Mouse (Mus musculus): Measurements from ENCODE around the gene Stmn1. TPM values are rescaled to one million over a fixed set of nuclear protein-coding genes. Genes with fewer than 3 reads are reported as not detected.
A peak's percentile ranks its signal among the peaks of the same experiment; 100 is the strongest.

Stmn1 gene
- total RNA-seq, 2 experiments from 2014 or later: 152 to 171 TPM

DNA sequence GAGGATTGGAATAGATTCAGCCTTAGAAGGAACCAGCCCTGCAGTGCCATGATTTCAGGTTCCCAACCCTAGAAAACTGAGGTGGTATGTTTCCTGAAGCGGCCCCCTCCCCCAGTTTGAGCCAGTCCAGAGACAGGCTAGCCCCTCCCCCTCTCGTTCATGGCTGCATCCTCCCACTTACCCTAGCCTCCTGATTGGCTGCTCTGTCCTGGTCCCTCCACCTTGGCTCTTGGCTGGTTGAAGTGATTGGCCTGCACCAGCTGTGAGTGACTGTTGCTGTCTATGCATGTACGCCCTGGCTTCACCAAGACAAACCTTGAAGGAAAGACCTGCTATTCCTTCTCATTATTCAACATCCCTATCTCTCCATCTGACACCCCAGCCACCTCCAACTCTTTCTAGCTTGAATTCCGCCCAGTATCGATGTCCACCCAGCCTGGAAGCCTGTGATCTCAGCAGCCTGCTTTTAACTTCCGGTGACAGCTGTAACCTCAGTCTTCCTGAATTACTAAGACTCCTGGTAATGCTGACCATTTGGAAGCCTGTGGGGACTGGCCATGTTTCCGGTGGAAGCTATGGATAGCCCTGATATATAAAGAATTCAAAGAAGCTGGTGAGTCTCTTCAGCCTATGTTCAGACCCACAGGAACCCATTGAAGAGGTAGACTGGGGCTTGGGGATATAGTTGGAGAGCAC is 10.8 kb upstream of the Stmn1 start:
- no peak for DNase-seq (ENCODE audit: low spot score in 2 of 2)

- DNase-seq (ENCODE audit: low spot score in 2 of 2): no peak
These were observed 9.3 kb upstream of the Stmn1 start for GRCm38 (mm10) chr4:134458856-134459255.

DNA sequence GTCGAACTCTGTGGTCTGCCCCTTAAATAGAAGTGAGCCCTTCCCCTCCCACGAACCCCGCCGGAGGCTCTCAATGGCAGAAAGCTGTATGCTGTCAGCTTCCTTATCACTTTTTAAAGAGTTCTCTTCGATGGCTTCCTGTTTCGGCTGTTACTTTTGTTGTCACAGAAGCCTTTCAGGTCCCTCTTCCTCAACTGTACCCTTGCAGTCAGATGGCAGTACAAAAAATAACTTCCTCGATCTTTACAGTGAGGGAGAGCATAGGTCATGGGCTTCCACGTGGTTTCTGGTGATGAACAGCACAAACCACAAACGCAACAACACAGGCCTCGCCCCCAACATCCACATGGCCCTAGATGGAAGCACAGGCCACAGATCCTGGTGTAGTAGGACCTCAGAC is 7.8 kb upstream of the Stmn1 start:
- DNase-seq (ENCODE audit: low spot score in 2 of 2): no peak

DNA sequence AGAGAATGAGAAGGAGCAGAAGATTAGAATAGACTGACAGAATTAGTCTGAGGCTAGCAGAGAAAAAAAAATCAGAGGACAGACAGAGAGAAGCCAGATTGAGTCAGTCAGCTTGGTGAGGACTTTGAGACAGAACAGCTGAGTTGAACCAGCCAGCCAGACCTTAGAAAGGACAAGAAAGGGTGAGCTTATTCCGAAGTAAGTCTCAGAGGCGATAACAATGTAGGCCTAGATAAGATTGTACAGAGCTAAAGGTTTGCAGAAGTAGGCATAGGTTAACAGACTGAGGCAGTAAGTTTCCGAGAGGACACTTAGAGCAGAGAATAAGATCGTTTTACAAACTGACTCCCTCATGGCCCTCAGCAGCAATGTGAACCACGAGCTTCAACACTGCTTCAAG is 6.9 kb upstream of the Stmn1 start:
- DNase-seq (ENCODE audit: low spot score in 2 of 2): no peak

- no peak for DNase-seq (ENCODE audit: low spot score in 2 of 2)
These were observed 2.3 kb upstream of the Stmn1 start for GRCm38 (mm10) chr4:134465789-134466188.

- DNase-seq (ENCODE audit: low spot score in 2 of 2): no peak
These were observed 1.5 kb upstream of the Stmn1 start for GRCm38 (mm10) chr4:134466381-134467262.

GRCm38 (mm10) chr4:134467435-134468214 is 495 bp upstream of the Stmn1 start:
- DNase-seq (ENCODE audit: low spot score in 2 of 2): no peak

DNA sequence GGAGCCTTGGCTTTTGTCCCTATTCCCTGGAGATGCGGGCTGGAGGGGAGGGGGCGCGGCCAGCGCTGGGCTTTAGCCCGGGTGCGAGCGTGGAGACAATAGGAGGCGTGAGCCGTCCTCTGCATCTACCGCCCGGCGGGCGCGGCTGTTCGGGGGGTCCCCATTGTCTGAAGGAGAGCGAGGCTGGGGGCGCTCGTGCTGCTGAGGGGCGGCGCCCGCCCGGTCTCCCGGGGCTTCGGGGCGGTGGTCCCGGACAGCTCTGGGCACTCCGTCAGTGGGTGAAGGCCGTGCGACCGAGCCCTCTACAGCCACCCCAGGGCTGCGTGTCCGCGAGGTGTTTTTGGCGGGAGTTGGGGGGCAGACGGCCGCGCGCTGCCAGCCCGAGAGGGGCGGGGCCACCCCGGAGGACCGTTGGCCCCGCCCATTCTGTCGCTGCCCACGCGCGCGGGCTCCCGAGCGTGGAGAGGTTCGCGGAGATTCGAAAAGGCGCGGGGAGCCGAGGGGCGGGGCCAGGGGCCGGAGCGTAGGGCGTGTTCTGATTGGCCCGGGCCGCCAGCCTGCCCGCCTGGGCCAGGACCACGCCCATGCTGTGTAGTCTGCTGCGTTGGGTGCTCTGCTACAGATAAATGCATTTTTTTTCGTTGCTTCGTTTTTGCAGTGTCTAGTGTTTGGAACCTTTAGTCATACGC is 602 bp downstream of the Stmn1 start:
- DNase-seq (ENCODE audit: low spot score in 2 of 2): peak; percentile 95 to 97

GRCm38 (mm10) chr4:134469341-134469796 is 1.2 kb downstream of the Stmn1 start:
- DNase-seq (ENCODE audit: low spot score in 2 of 2): no peak

GRCm38 (mm10) chr4:134469985-134470384 is 1.9 kb downstream of the Stmn1 start:
- DNase-seq (ENCODE audit: low spot score in 2 of 2): no peak

GRCm38 (mm10) chr4:134471469-134471868 is 3.3 kb downstream of the Stmn1 start:
- DNase-seq (ENCODE audit: low spot score in 2 of 2): no peak

DNA sequence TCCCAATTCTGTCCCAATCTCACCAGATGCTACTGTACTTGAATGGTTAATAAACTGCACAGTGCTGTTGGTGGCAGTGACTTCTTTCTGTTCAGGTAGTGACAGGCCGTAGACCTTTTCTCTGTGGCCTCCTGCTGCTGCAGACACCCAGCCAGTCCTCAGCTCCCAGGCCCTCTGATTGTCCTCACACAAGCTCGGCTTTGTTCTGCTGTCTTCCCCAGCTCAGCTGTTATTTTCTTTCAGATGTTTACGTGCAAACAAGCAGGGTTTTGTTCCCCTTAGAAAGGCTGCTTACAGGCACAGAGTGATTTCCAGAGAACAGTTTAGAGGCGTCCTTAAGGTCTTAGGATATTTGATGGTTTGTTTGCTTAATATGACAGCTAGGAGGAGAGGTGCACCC is 5.6 kb downstream of the Stmn1 start:
- no peak for DNase-seq (ENCODE audit: low spot score in 2 of 2)

DNA sequence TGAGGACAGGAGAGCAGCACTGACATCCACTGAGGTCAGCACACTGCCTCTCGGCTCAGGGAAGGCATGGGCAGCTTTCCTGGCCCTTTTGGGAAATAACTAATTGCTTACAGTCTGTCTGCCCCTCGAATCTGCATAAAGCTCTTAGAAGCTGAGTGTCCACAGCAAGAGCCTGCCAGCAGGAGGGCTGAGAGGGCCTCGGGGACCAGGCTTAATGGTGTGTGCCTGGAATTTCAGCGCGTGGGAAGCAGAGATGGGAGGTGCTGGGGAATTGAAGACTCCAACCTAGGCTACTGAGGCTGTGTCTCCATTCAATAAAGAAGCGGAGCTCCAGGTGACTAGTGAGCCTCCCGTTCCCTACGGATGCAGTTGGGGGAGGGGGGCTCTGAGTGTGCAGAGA is 6.1 kb downstream of the Stmn1 start:
- DNase-seq (ENCODE audit: low spot score in 2 of 2): no peak

GRCm38 (mm10) chr4:134476899-134477298 is 8.8 kb downstream of the Stmn1 start:
- DNase-seq (ENCODE audit: low spot score in 2 of 2): no peak

DNA sequence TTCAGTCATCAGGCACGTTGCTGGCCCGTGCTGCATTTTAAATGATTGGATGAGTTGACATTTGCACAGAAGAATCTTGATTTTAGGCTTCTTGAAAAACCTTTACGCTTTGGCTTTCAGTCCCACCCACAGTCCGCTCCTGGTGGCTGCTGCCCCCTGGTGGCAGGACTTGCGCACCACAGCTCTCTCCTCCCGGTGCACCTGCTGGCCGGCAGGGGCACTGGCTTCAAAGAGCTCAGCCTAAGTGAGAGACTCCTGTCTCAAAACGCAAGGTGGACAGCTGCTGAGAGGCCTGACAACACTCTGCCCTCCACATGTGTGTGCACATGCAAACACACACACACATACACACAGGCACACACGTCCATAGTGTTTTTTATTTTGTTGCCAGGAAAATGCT is 9.9 kb downstream of the Stmn1 start:
- DNase-seq (ENCODE audit: low spot score in 2 of 2): peak; percentile 89

DNA sequence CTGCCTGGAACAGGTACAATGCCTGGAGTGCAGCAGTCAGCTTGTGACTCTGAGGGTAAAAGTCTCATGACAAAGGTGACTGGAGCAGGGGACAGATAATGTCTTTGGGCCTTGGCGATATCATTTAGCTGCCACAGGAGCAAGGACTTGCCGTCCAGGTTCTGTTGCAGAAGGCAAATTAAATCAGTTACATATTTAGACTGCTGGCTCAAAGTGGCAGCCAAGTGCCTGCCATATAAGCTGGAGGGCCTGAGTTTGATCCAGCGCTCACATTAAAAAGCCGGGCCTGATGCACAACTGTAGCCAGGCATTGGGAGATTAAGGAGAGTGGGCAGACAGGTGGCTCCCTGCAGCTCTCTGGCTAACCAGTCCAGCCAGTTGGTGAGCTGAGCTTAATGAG is 11.7 kb downstream of the Stmn1 start:
- no peak for DNase-seq (ENCODE audit: low spot score in 2 of 2)

GRCm38 (mm10) chr4:134480864-134481263 is 12.7 kb downstream of the Stmn1 start:
- DNase-seq (ENCODE audit: low spot score in 2 of 2): peak; percentile 50 to 69

DNA sequence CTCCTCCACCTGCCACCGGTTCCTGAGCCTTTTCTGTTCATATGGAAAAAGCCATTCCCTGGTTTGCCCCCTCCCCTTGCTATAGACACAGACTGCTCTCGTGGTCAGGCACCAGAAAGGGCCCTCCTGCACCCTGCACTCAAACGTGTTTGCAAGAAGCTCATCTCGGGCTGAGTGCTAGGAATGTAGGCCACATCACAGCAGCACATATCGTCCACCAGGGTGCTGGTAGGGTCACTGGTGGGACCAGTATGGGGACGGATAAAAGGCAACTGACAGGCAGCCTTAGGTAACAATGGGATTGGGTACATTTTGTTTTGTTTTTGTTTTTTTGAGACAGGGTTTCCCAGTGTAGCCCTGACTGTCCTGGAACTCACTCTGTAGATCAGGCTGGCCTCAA is 13.2 kb downstream of the Stmn1 start:
- DNase-seq (ENCODE audit: low spot score in 2 of 2): no peak

DNA sequence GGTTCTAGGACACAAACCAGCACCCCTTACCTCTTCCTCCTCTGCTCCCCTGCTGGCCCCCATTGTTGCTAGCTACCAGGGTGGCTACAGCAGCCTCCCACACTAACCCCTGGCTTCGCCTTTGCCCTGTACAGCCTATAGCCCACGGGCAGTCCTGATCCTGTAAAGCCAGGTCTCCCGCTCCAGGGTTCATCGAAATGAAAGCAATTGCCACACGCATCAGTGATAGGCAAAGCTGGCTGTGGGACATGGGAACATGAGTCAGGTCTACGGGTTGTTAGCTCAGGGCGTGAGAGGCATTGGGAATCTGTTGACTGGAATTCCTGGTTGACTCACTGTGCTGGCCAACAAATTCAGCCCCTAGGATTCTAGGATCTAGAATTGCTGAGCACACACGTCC is 14.3 kb downstream of the Stmn1 start:
- DNase-seq (ENCODE audit: low spot score in 2 of 2): no peak

DNA sequence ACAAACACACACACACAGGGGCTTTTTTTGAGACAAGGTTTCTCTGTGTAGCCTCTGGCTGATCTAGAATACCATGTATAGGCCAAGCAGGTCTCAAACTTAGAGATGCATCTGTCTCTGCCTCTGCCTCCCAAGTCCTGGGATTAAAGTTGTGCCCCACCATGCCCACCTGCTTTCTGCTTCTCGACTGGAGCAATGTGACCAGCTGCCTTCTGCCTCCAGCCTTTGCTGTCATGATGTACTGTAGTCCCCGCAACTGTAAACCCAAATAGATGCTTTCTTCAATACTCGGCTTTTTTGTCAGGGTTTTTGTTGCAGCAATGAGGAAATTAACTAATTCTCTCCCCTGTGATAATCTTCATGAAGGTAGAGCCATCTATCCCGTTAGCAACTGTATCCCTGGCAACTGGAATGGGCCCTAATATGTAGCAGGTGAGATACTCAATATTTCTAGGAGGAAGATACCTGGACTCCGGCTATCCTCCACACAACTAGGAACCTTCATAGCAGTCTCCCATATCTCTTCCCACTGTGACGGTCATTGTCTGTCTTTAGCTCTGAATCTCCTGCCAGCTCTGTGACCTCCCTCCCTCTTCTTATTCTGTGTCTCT is 15.1 kb downstream of the Stmn1 start:
- no peak for DNase-seq (ENCODE audit: low spot score in 2 of 2)

DNA sequence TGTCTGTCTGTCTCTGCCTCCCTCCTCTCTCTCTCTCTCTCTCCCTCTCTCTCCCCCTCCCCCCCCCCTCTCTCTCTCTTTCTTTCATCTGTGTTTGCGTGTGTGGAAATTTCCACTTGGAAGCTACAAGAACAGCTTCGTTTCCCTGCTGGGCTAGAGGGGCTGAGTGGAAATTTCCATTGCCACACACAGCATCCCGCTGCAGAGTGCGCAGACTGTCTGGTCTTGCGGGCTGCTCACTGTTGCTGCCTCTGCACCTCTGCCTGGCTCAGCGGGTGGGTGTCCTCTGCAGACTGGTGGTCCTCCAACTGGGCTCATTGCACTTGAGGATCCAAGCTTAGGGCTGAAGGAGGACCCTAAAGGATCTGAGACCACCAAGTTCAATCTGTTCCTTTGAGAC is 15.6 kb downstream of the Stmn1 start:
- DNase-seq (ENCODE audit: low spot score in 2 of 2): no peak

Measured in gastrocnemius, postnatal 4 days (tissue).